Mouse (Mus musculus) 3134 (cell line): ENCODE measurements around the gene Scarf1.

Experiments
- DNase-seq: peaks from one replicate; pipeline ENCODE4 v3.0.0-alpha.2; 2011; ENCODE audit warnings: low spot score; ENCODE audit not compliant: insufficient read length; ENCODE audit errors: extremely low read depth

Scarf1 gene

DNA sequence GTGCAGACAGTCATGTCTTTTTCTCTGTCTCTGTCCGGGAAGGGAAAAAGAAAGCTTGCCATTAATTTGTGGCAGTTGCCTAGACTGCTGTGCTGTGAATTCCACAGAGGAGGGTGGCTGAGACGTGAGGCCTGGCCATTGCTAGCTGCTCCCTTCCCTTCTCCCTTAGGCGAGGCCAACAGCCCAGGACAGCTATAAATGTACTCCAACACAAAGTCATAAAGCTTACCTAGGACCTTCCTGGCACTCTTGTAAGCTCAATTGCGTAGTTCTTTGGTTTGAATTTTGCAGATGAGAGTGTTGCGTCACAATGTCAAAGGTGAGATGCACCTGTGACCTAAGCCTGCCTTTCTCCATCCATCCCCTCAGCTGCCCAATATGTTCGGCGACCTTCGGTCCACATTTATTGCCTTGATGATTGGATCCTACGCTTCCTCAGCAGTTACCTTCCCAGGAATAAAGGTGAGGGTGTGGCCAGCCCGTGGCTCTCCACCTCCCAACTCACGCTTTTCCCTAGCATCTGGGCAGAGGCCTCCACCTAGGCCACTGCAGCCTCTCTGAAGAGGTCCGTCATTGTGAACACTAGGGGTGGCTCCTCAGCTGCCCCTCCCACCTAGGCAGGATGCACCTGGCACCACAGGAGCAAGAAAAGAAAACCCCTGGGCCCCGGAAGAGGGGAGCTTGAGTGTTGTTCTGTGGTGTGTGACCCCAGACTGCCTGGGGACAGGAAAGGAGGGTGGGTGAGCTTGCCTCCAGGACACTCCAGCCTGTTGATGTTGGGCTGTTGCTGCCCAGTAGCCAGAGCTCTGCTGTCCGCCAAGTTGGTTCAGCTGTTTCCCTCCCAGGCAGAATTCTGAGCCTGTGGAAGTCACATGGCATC is 47.4 kb downstream of the Scarf1 start:
- DNase-seq: no peak

DNA sequence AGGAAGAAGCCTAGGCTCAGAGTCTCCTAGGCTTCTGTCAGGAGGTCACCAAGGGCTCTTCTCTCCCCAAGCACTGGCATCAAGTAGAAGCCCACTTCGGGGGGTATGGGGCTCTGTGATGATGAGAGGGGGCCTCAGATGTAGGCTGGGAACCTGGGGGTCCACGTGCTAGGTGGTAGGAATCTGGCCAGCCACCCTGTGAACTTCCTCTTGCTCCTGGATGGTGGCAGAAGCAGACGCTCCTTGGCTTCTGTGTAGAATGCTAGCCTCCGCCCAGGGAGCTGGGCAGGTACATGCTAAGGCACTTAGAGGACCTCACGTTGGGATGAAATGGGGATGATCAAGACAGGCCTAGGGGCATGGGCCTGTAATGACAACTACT is 48.1 kb downstream of the Scarf1 start:
- no peak for DNase-seq

DNA sequence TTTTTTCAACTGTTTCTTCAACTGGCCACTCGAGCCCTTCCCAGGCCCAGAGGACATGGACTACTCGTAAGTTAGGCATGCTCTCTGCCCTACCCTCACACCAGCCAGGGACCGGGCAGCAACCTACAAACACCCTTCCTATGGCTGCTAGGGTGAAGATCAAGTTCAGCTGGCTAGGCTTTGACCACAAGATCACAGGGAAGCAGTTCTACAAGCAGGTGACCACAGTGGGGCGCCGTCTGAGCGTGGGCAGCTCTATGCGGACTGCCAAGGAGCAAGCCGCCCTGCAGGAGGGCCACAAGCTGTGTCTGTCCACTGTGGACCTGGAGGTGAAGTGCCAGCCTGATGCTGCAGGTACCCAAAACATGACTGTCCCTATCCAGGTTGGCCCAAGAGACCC is 49.5 kb downstream of the Scarf1 start:
- DNase-seq: peak; percentile 72

DNA sequence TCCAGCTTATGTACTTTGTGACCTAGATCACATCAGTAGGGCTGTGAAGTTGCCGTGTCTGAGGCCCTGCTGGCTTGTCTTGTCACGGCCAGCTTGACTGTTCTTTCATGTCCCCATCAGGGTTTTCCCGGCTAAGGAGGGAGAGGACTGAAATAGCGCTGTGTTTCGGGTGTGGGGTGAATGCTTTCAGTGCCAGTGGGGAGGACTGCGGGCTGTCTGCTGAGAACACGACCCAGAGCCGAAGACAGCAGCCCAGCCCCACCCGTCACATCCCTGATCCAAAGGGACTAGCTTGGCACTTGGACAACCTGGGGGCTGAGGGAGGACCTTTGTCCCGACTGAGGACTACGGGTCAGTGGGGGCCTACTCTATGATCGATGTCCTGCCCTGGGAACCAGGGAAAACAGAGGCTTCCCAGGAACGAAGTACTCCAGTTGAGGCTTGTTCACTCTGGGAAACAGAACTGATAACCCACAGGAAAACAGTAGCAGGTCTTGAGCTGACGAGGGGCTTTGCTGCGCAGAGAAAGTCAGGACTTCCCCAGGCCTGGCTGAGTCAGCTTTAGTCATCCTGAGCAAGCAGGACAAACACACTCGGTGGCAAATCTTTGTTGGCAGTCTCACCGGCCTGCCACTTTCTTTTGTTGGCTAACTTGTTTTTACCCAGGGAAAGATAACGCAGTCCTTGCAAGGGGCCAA is 50.7 kb downstream of the Scarf1 start:
- peak; percentile 72 for DNase-seq

DNA sequence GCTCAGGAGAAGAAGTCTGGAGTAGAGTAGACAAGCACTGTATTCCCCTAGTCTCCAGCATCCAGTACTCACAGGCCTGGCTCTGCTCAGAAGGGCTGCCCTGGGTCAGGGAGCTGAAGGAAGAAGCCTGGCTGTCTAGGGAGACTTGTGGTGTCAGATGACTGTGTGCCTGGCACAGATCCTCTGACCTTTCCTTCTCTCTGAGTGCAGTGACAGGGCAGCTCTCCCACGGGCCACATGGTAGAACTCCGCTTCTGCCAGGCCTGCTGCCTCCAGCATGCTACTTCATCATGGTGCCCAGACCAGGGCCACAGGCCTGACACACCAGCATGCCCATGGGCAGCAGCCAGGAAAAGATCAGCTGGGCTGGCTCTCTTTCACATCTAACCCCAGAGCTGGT is 52.5 kb downstream of the Scarf1 start:
- DNase-seq: peak; percentile 79

DNA sequence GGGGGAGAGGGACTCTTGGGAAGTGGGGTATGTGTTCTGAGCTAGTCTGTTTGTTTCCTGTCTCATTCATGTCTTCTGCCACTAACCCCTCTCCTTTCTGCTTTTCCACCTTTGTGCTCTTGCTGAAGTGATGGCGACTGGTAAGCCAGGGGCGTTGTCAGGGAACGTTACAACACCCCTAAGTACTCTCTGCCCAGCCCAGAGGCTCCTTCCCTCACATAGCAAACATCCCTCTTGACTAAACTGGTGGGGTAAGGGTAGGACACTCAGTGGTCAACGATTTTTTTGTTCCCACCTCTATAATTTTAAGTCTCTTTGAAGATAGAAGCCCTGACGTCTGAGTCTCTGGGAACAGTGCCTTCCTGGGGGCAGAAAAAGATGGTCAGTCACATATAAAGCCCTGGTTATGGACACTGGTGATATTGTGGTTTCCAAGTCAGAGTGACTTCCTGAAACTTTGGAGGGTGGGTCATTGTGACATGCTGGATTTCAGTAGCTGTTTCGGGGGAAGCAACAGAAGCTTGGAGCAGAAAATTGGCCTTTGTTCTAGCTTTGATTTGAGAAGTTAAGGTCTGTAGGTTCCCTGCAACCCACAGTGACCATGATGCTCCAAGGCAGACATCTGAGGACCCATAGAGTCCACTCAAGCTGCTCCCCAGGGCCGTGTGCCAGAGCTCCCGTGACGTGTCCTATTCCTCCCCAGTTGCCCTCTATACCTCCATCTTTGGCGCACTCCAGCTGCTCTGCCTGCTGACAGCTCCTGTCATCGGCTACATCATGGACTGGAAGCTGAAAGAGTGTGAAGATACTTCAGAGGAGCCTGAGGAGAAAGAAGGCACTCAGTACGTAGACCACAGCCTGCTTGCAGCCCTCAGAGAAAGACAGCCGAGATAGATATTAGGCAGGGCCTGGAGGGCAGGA is 53.2 kb downstream of the Scarf1 start:
- no peak for DNase-seq

DNA sequence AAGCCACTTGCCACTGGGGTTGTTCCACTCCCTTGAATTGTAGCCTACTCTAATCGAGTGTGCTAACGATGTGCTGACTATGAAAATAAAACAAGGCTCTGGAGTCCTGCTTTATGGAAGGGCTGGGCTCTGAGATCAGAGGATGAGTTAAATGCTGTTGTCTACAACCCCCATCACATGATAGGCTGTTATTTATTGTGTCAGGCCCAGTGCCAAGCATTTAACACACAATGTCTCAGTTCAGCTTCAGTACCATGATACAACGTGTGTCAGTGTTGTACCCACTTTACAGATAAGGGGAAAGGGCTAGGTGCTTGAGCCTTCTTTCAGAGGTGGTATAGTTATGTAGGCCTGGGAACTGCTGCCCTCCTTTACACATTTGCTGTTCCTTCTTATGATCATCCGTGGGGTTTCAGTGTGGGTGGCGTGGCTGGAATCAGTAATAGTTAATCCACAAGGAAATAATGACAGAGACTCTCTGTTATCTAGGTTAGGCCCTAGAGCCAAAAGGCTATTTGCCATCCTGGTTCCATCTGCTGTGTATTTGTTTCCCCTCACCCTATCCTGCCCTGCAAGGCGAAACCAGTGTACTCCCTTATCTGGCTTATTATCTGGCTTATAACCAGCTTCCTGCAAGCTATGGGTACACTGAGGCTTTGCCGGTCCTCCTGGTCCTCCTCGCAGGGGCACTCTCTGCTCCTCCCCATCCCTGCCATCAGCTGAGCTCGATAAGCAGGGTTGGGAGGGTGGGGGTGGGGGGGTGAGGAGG is 54.2 kb downstream of the Scarf1 start:
- DNase-seq: no peak

DNA sequence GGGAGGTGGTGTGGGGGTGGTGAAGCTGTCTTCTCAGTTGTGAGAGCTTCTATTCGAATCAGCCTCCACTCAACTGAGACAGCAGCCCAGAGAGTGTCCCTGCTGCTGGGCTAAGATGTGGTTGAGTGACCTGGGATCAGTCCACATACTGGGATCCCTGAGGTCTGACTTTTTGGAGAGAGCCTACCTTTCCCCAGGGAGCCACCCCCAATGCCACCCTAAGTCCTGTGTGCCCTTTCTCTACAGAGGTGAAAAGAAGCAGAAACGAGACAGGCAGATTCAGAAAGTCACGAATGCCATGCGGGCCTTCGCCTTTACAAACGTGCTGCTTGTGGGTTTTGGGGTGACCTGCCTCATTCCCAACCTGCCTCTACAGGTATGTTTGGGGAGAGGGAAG is 54.8 kb downstream of the Scarf1 start:
- no peak for DNase-seq

DNA sequence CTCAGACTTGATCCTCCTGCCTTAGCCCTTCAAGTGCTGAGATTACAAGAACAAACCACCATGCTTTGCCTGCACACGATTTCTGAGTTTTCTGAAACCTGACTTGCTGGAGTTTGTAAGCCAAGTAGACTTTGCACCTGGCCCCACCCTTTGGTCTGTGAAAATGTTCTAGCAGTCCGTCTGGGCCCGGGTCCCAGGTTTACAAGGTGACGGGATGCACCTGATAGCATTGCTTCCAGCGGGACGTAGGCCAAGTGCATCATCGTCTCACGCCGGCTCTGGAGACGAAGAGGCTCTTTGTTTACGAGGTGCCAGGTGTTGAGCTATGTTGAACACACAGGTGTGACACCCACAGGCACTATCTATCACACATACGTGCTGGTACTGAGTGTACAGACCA is 55.6 kb downstream of the Scarf1 start:
- DNase-seq: no peak

DNA sequence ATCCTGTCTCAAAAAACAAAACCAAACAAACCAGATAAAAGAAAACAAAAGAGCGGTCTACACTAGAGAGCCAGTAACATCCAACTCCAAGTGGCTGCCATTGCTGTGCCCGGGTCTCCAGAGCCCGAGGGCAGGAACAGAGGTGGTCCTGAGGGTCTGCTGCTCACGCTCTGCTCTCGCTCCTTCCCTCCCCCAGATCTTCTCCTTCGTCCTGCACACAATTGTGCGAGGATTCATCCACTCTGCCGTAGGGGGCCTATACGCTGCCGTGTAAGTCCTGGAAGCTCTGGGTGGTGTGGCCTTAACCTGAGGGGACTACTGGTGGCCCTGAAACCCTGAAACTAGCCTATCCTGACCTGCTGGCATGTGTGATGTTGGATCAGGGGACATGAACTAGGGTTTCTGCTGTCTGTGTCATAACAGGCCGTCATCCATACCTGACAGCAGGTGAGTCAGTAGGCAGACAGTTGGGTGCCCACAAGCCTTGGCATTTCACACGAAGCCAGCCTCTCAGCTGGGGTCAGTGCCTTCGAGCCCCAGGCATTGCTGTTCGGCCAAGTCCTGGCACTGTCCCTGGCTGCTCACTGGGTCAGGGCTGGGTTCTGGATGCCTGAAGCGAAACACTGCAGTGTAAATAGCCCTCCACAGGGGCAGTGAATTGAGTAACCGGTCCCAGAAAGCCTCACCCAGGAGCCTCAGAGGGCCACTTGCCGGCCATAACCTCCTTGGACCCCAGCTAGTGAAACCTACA is 57.2 kb downstream of the Scarf1 start:
- DNase-seq: peak; percentile 69

DNA sequence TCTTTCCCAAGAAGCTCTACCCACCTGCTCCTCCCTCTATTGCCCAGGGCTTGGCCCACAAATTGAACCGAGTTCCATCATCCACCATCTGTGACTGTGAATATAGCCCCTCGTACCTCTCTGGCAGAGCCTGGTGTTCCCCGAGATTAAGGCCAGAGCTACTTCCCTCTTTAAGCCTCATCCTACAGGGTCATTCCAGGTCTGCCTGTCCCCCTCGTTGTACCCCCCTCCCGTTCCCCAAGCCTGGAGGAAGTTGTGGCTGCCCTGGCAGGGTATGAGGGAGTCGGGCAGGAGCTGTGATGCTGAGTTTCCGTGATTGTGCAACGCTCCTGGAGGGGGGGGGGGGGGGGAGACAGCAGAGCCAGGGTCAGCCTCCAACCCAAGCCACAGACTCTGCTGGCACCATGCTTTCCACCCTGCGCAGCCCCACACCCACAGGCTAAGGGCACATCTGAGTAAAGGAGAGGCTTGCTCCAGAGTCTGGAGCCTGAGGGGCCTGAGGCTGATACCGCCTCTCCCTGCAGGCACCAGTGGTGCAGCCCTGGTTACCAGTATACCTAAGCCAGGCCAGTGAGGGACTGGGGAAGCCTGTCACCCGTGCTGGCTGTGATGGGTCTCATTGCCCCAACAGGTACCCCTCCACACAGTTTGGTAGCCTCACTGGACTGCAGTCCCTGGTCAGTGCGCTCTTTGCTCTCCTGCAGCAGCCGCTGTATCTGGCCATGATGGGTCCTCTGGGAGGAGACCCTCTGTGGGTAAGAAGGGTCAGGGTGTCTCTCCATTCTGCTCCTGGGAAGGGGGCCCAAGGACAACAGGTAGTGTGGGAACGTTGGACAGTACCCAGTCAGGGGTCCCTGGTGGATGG is 58.0 kb downstream of the Scarf1 start:
- peak; percentile 84 for DNase-seq

DNA sequence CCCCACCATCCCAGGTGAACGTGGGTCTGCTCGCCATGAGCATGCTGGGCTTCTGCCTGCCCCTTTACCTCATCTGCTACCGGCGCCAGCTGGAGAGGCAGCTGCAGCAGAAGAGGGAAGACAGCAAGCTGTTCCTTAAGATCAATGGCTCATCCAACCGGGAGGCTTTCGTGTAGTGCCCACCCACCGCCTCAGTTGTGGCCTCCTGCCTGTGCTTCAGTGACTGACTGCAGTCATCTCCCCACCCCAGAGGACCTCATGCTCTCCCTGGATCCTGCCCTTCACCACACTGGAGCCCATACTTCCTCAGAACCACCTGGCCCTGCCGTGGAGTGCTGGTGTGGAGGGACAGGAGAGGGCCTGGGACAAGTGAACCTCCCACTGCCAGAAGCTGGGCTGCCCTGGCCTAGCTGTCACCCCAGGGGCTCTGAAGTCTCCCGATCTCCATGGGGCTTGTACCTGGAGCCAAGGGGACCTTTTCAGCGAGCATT is 59.0 kb downstream of the Scarf1 start:
- DNase-seq: no peak

DNA sequence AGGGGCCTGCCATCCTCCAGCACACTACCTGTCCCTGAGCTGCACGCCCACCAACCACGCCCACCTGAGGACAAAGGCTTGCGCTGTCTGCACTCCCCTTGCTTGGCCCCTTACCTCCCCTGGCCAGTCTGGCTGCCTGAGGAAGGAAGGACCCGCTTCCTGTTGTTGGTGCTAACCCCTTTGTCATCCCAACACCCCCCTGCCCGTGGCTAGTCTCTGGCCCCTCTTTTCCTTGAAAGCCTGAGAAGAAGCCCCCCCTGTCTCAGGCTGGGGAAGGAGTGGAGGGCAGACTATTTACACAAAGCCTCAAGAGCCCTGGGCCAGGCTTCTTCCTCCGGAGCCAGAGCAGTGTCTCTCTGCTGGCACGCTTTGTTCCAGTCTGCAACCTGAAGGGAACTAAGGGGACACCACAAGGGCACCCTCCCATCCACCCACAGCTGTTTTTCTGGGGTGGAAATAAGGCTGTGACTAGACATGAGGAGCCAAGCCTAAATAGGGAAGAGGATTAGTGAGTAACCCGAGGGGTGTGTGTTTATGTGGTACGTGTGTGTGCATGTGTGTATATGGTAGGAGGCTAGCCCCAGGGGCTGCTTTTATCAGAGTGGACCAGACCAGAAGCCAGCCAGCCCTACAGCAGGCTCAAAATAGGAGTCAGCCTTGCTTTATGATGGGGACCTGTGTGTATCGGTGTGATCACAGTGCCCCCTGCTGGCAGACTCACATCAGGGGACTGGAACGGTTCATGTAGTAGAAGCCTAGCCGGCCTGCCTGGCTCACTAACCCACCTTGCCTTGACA is 59.7 kb downstream of the Scarf1 start:
- DNase-seq: peak; percentile 57

DNA sequence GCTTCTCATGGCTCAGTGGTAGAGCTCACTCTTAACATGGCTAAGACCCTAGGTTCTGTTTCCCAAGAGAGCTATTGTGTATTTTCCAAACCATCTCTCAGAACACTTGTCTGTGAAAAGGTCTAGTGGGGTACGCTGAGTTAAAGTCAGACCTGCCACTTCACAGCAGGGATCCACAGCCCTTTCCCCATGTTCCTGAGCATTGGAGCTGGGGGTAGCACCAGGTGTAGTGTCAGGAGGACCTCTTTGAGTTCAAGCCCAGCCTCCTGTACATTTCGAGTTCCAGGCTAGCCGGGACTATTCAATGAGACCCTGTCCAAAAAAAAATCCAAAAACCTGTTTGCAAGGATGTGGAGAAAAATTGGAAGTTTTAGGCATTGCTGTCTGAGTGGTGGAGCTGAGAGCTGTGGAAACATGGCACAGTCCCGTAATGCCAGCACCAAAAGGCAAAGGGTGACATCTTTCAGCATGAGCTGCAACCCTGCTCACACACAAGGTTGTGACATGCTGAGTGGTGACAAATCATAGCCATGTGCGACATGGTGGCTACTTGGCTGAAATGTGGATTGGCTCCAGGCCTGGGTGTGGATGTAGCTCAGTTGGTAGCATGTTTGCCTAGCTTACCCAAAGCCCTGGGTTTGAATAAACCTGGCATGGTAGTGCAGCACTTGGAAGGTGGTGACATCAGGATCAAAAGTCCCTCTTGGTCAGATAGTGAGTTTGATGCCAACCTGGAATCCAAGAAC is 61.2 kb downstream of the Scarf1 start:
- DNase-seq: no peak

DNA sequence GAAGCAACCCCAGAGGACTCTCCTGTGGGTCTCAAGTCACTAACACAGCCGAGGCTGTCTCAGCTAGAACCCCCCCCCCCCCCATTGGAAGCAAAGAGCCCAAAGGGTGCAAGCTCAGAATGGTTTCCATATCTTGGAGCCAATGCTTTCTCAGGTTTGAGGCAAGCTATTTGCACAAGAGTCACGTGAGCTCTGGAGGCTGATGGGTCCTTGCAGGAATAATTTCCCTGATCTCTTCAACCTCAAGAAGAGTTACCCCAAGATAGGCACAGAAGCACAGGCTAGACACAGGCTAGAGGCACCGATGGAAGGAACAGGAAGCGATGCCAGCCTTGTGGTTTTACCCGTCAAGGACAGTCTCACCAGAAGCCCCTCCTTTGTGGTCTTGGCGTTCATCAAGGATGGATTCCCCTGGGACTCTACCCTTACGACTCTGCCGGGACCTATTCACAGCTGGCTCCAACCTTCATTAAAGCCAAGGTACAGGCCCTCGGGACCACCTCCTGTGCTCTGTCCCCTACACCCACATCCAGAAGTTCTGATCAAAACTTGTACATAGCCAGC is 62.3 kb downstream of the Scarf1 start:
- no peak for DNase-seq
